Mouse (Mus musculus): ENCODE results near the gene Tamm41.

Tamm41 gene

GRCm38 (mm10) chr6:115037103-115038094, at the start of gene Tamm41:
Gene Tamm41, minus strand, starts transcription at chr6:115037876.
- DNase-seq (ENCODE audit: low spot score in 2 of 2) = peak; percentile 86 to 92

- DNase-seq (ENCODE audit: low spot score in 2 of 2) = no peak
Measured at GRCm38 (mm10) chr6:115085274-115085841, 47.7 kb upstream of the Tamm41 start.

GRCm38 (mm10) chr6:115076781-115077575, 39.3 kb upstream of the Tamm41 start:
- no peak for DNase-seq (ENCODE audit: low spot score in 2 of 2)

- no peak for DNase-seq (ENCODE audit: low spot score in 2 of 2)
Measured at GRCm38 (mm10) chr6:115072024-115072423, 34.3 kb upstream of the Tamm41 start.

DNA sequence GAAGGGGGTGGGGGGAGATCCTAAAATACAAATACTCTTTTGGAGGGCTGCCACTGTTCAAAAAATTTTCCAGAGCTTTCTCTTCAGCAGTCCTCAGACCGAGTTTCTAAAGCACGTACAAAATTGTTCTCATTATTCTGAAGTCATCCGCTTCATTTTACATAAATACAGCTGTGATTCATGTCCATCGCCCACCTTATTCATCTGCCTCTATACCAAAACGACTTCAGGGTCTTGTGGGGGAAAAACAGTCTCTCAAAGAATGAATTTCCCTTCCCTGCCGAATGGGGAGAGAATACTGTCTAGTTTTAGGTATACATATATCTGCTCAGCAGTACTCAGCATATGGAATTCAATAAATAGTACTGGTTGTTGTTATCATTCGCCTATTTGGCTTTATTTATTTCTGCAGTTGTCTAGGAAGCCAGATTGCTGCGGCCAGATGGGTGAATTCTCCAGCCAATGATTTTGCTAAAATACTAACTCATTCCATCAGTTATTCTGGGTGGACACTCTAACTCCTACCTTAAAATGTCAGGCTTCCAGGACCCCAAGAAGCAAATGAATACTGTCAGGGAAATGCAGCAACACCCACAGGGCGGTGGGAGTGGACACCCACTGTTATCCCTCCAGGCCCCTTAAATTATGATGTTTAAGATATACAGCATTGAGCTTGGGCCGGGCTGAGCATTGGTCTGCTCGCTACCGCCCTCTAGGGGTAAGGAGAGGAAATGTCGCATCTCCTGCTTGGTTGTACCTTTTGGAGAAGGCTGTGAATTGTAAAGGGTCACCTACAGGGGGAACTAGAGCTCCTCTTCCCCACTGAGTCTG, 27.9 kb upstream of the Tamm41 start:
- DNase-seq (ENCODE audit: low spot score in 2 of 2) = peak; percentile 17 to 71

- DNase-seq (ENCODE audit: low spot score in 2 of 2) = no peak
Measured at GRCm38 (mm10) chr6:115062605-115063350, 25.1 kb upstream of the Tamm41 start.

- no peak for DNase-seq (ENCODE audit: low spot score in 2 of 2)
Measured at GRCm38 (mm10) chr6:115059227-115059626, 21.6 kb upstream of the Tamm41 start.

GRCm38 (mm10) chr6:115056699-115057098, 19.0 kb upstream of the Tamm41 start:
- no peak for DNase-seq (ENCODE audit: low spot score in 2 of 2)

- DNase-seq (ENCODE audit: low spot score in 2 of 2) = no peak
Measured at GRCm38 (mm10) chr6:115055440-115055839, 17.8 kb upstream of the Tamm41 start.

DNA sequence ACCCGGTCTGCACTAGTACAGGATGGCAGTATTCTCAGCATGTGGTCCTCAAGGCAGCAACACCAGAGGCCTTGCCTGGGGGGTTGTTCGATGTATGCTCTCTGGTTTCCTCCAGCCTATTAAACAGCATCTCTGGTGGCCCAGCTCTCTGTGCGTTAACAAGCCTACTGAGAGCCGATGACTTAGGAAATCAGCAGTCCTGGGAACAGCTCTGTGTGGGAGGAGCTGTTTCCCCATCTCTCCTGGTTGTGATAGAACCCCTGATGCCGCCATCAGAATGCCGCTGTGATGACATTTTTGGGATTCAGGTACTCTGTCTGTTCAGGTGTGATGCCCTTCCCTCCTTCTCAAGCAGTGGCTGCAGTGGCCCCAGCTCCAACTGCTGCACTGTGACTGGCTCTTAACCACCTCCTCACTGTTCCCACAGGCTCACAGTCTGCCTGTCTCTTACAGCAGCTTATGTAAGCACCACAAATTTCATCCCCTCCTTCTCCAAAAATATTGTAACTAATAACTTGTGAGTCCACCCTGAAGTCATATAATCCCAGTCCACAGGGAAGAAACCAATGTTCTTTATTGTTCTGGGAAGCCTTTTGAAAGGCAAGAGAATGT, 14.0 kb upstream of the Tamm41 start:
- no peak for DNase-seq (ENCODE audit: low spot score in 2 of 2)

GRCm38 (mm10) chr6:115049015-115049414, 11.3 kb upstream of the Tamm41 start:
- peak in 1 of 2 experiments; percentile 31 for DNase-seq (ENCODE audit: low spot score in 2 of 2)

DNA sequence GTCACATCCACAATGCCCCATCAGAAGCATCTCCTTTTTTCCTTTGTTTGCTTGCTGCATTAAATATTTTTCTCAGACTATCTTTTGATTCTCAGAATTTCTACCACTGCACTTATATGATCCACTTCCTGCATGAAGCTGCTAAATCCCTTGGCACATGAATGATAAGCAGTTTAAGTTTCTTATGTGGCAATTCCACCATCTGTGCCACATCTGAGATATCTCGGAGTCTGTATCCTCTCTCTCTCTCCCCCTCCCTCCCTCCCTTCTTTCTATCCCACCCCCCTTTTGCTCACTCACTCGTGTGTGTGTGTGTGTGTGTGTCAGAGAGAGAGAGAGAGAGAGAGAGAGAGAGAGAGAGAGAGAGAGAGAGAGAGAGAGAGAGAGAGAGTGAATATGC, 10.1 kb upstream of the Tamm41 start:
- no peak for DNase-seq (ENCODE audit: low spot score in 2 of 2)

DNA sequence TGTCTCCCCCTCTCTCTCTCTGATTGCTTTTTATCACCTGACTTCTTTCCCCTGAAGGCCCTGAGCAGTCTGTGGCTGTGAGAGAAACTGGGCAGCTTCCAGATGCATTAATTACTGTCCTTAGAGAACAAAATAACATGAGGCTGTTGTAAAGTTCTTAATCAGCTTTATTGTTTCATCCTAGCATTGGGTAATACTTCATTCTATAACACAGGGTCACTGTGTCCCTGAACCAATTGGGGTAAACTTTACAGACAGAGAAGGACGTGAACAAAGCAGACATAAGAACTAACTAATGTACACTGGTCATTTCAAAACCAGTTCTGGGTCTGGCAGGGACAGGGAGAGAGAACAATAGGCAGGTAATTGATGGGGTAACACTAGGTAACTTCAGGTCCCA, 8.4 kb upstream of the Tamm41 start:
- no peak for DNase-seq (ENCODE audit: low spot score in 2 of 2)

DNA sequence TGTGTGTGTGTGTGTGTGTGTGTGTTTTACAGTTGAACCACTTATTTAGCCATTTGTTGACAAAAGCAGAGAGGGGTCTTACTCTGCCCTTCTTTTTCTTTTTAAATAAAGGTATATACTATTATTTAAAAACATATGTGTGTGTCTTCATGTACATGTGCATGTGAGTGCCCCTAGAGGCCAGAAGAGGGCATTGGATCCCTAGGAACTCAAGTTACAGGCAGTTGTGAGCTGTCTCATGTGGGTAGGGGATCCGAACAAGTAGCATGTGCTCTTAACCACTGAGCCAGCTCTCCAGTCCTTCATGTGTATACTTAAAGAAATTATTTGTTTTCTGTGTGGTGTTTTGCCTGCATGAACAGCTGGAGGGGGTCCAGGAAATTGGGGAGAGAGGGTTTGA, 7.0 kb upstream of the Tamm41 start:
- DNase-seq (ENCODE audit: low spot score in 2 of 2) = no peak

- DNase-seq (ENCODE audit: low spot score in 2 of 2) = no peak
Measured at GRCm38 (mm10) chr6:115043657-115044500, 6.2 kb upstream of the Tamm41 start.

- no peak for DNase-seq (ENCODE audit: low spot score in 2 of 2)
Measured at GRCm38 (mm10) chr6:115042609-115043008, 4.9 kb upstream of the Tamm41 start.

DNA sequence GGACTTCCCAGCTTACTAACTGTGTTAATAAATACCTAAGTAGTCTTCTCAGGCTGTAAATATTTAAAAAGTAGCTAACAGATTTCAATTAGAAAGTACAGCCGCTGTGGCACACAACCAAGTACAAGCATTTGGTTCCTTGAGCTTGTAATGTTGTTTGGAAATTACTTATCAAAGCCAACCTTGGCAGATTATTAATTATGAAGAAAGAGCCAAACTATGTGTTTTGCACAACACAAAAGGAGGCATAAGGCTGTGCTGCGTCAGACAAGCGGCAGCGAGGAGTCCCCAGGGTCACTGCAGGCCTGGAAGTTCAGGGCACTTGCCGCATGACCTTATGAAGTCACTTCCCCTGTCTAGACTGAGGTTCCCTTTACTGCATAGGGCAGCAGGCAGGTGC, 4.2 kb downstream of the Tamm41 start:
- no peak for DNase-seq (ENCODE audit: low spot score in 2 of 2)

- DNase-seq (ENCODE audit: low spot score in 2 of 2) = no peak
Measured at GRCm38 (mm10) chr6:115030098-115030497, 7.6 kb downstream of the Tamm41 start.

DNA sequence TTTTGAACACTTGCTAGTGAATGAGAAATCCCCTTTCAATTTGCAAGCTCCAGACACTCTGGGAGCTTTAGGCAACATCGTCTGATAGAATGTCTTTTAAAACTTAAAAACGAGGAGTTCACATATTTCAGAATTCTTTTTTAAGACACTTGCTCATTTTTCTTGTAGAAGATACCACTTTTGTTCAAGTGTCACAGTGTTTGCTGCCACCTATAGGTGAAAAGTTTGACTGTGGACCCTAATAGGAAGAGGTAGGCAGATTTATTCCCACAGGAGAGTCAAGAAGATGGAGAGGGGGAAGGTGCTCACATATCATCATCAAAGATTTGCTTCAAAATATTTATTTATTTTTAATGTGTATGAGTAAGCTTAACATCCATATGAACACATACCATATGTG, 8.4 kb downstream of the Tamm41 start:
- no peak for DNase-seq (ENCODE audit: low spot score in 2 of 2)

All from spleen, postnatal 10 days (tissue).